Mouse (Mus musculus): ENCODE results near the gene Fancc. TPM values are rescaled to one million over a fixed set of nuclear protein-coding genes. Genes with fewer than 3 reads are reported as not detected.

Fancc gene
- total and polyA plus RNA-seq, 2 experiments = 4.0 to 4.6 TPM

DNA sequence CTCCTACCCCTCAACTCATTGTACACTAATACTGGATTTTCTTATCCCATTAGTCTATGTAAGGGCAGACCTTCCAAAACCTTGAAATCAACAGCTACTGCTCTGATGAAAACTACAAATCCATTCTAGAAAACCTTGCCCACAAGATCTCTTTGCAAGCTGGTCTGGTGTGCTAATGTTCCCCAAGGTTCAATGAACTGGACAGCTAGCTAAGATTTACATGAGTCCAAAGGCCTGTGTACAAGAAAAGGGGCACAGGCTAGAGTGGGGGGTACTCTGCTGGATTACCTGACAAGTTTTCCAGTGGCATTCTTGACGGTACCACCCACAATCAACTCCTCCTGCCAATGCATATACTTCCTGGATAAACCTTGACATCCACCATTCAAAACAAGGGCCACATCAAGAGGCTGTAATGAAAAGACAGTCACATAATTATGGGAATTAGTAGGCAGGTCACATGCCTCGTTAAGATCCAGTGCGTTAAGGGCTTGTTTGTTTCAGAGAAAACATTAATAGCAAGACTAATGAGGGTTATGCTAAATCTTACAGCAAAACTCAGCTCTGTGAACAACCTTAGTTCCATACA is 45.8 kb upstream of the Fancc start:
- DNase-seq (ENCODE audit: extremely low read depth, low read depth, low spot score) = no peak

DNA sequence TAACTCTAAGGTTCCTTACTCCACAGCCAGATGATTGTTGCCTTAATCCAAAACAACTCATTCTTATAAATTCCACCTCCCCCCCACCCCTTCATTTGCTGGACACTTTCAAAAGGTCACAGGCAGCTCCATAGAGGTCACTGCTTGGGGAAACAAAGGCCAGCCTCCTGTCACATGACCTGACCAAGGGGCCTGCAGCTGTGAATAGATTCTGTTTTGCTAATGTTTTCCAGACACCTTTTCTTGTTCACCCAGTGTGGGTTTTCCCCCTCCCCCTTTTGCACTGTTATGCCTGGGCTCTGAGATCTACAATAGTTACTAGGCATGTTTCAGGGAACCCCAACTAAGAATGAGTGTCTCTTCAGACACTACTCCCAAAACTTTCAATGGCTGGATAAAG is 44.4 kb upstream of the Fancc start:
- Histone ChIP-seq H3K27me3 (ENCODE audit: control insufficient read depth, insufficient read depth, low read length) (no peaks in the 10 kb centered on the region), H3K4me1 (ENCODE audit: control insufficient read depth, insufficient read depth, low read length) (peaks cover 5% of the 10 kb centered on the region; the same call in 1 of the 2 replicates), H3K9ac (ENCODE audit: low read depth, low read length) (no peak overlapping the region), H3K27ac (replicated peaks; ENCODE audit: insufficient read depth, low read depth, low read length) (no peak overlapping the region), H3K79me2 (ENCODE audit: control insufficient read depth, insufficient read depth, low read length) (no peaks in the 10 kb centered on the region; the same call in 1 of the 2 replicates), H3K4me3 (ENCODE audit: insufficient read depth, low read depth, low read length) (no peak overlapping the region), H3K36me3 (ENCODE audit: control insufficient read depth, insufficient read depth, low read length) (peaks cover 63% of the 10 kb centered on the region)
- no peak for DNase-seq (ENCODE audit: extremely low read depth, low read depth, low spot score)
- TF ChIP-seq POLR2A (IDR thresholded peaks at IDR 0.05; ENCODE audit: extremely low read depth, insufficient read depth, low read length) = no peak
- no peak for TF ChIP-seq CTCF (IDR thresholded peaks at IDR 0.05; ENCODE audit: low read depth, low read length)

More for the DNA sequence above, 45.8 kb upstream of the Fancc start:
- Histone ChIP-seq H3K27ac (replicated peaks; ENCODE audit: insufficient read depth, low read depth, low read length) (no peak overlapping the region), H3K27me3 (ENCODE audit: control insufficient read depth, insufficient read depth, low read length) (no peaks in the 10 kb centered on the region), H3K36me3 (ENCODE audit: control insufficient read depth, insufficient read depth, low read length) (peaks cover 60% of the 10 kb centered on the region), H3K79me2 (ENCODE audit: control insufficient read depth, insufficient read depth, low read length) (peaks cover 2% of the 10 kb centered on the region), H3K4me3 (ENCODE audit: insufficient read depth, low read depth, low read length) (no peak overlapping the region), H3K4me1 (ENCODE audit: control insufficient read depth, insufficient read depth, low read length) (peaks cover 6% of the 10 kb centered on the region; the same call in 1 of the 2 replicates), H3K9ac (ENCODE audit: low read depth, low read length) (no peak overlapping the region)
- TF ChIP-seq CTCF (IDR thresholded peaks at IDR 0.05; ENCODE audit: low read depth, low read length) (no peak), POLR2A (IDR thresholded peaks at IDR 0.05; ENCODE audit: extremely low read depth, insufficient read depth, low read length) (no peak)
- 85% methylated on average over 3 of the region's 3 CpGs for WGBS

DNA sequence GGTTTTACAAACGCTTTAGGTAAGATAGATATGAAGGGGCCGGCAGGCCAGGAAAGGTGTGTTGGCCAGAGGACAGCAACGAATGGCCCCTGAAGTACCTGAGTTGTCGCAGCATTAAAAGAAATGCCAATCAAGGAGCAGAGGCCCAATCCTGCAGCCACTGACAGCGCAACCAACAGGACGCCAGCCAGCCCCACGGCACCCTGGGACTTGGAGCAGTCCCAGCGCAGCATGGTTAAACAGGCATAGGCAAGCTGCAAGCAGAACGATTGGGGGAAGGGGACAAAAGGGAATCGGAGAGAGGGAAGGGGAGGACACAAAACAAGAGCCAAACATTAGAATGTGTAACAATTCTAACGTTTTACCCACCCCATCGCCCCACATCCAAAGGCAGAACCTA is 43.5 kb upstream of the Fancc start:
- Histone ChIP-seq H3K27ac (replicated peaks; ENCODE audit: insufficient read depth, low read depth, low read length) (no peak overlapping the region), H3K4me1 (ENCODE audit: control insufficient read depth, insufficient read depth, low read length) (peaks cover 2% of the 10 kb centered on the region; the same call in 1 of the 2 replicates), H3K4me3 (ENCODE audit: insufficient read depth, low read depth, low read length) (no peak overlapping the region), H3K27me3 (ENCODE audit: control insufficient read depth, insufficient read depth, low read length) (no peaks in the 10 kb centered on the region), H3K36me3 (ENCODE audit: control insufficient read depth, insufficient read depth, low read length) (peaks cover 70% of the 10 kb centered on the region), H3K9ac (ENCODE audit: low read depth, low read length) (no peak overlapping the region), H3K79me2 (ENCODE audit: control insufficient read depth, insufficient read depth, low read length) (no peaks in the 10 kb centered on the region; the same call in 1 of the 2 replicates)
- no peak for TF ChIP-seq CTCF (IDR thresholded peaks at IDR 0.05; ENCODE audit: low read depth, low read length)
- TF ChIP-seq POLR2A (IDR thresholded peaks at IDR 0.05; ENCODE audit: extremely low read depth, insufficient read depth, low read length) = no peak
- no peak for DNase-seq (ENCODE audit: extremely low read depth, low read depth, low spot score)
- WGBS = 92% methylated on average over 12 of the region's 12 CpGs

DNA sequence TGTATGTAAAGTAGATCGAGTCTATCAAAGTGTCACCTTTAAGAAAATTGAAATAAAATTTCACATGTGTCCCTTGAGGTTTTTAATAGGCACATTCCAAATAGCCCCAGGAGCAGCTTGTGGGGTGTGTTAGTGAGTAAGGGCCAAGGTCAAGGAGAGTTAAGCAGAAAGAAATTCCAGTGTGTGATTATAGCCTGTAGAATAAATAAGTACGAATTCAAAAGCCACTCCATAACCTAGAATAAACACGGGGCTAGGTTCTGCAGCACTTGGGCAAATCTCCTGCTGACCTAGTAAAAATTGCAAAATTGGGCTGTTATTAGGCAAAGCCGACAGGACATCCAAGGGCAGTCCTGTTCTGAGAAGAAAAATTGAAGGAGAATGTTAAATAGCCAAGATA is 37.9 kb upstream of the Fancc start:
- WGBS = 53% methylated on average over 4 of the region's 4 CpGs
- Histone ChIP-seq H3K4me3 (ENCODE audit: insufficient read depth, low read depth, low read length) (no peak overlapping the region), H3K79me2 (ENCODE audit: control insufficient read depth, insufficient read depth, low read length) (no peaks in the 10 kb centered on the region), H3K4me1 (ENCODE audit: control insufficient read depth, insufficient read depth, low read length) (no peaks in the 10 kb centered on the region), H3K27me3 (ENCODE audit: control insufficient read depth, insufficient read depth, low read length) (no peaks in the 10 kb centered on the region), H3K36me3 (ENCODE audit: control insufficient read depth, insufficient read depth, low read length) (peaks cover 77% of the 10 kb centered on the region), H3K27ac (replicated peaks; ENCODE audit: insufficient read depth, low read depth, low read length) (no peak overlapping the region), H3K9ac (ENCODE audit: low read depth, low read length) (no peak overlapping the region)
- TF ChIP-seq CTCF (IDR thresholded peaks at IDR 0.05; ENCODE audit: low read depth, low read length) (no peak), POLR2A (IDR thresholded peaks at IDR 0.05; ENCODE audit: extremely low read depth, insufficient read depth, low read length) (no peak)
- no peak for DNase-seq (ENCODE audit: extremely low read depth, low read depth, low spot score)

DNA sequence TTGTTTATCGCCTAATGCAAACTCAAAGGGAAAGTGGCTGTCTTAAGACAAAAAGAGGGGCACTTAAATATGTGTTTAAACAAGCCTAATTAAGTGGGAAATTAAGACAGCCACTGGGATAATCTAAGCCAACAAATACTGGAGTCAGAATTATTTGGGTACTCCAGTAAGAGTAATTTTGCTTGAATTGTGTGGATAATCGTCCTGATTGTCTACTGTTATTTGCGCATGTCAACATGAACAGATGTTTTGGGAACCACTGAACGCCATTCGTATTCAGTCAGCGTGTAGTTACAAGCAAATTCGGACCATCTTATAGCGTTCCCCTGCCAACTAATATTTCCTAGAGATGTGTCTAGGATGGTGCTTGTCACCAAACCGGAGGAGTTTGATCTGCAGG is 33.8 kb upstream of the Fancc start:
- Histone ChIP-seq H3K4me3 (ENCODE audit: insufficient read depth, low read depth, low read length) (no peak overlapping the region), H3K9ac (ENCODE audit: low read depth, low read length) (no peak overlapping the region), H3K27me3 (ENCODE audit: control insufficient read depth, insufficient read depth, low read length) (no peaks in the 10 kb centered on the region), H3K36me3 (ENCODE audit: control insufficient read depth, insufficient read depth, low read length) (peaks cover 68% of the 10 kb centered on the region), H3K4me1 (ENCODE audit: control insufficient read depth, insufficient read depth, low read length) (no peaks in the 10 kb centered on the region), H3K79me2 (ENCODE audit: control insufficient read depth, insufficient read depth, low read length) (no peaks in the 10 kb centered on the region), H3K27ac (replicated peaks; ENCODE audit: insufficient read depth, low read depth, low read length) (no peak overlapping the region)
- 94% methylated on average over 9 of the region's 9 CpGs for WGBS
- TF ChIP-seq CTCF (IDR thresholded peaks at IDR 0.05; ENCODE audit: low read depth, low read length) (no peak), POLR2A (IDR thresholded peaks at IDR 0.05; ENCODE audit: extremely low read depth, insufficient read depth, low read length) (no peak)
- no peak for DNase-seq (ENCODE audit: extremely low read depth, low read depth, low spot score)

DNA sequence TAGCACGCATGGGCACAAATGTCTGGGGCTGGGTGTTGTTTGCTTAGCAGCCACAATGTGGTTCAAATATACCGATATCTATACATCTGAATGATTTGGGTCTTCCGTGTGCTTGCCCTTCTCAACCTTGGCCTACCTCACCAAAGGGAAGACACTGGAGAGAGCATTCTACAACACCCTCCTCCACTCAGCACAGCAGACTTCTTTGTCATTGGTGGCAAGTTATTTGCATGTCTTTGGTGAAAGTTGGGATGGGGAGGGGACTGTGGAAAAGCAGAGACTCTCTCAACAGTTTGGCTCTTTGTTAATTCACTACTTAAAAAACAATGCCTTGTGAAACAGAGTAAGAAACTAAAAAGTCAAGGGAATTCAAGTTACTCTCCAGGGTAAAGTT is 33.3 kb upstream of the Fancc start:
- 96% methylated on average over 3 of the region's 3 CpGs for WGBS
- Histone ChIP-seq H3K36me3 (ENCODE audit: control insufficient read depth, insufficient read depth, low read length) (peaks cover 65% of the 10 kb centered on the region), H3K27me3 (ENCODE audit: control insufficient read depth, insufficient read depth, low read length) (no peaks in the 10 kb centered on the region), H3K4me3 (ENCODE audit: insufficient read depth, low read depth, low read length) (no peak overlapping the region), H3K9ac (ENCODE audit: low read depth, low read length) (no peak overlapping the region), H3K27ac (replicated peaks; ENCODE audit: insufficient read depth, low read depth, low read length) (no peak overlapping the region), H3K79me2 (ENCODE audit: control insufficient read depth, insufficient read depth, low read length) (no peaks in the 10 kb centered on the region), H3K4me1 (ENCODE audit: control insufficient read depth, insufficient read depth, low read length) (no peaks in the 10 kb centered on the region)
- DNase-seq (ENCODE audit: extremely low read depth, low read depth, low spot score) = no peak
- no peak for TF ChIP-seq POLR2A (IDR thresholded peaks at IDR 0.05; ENCODE audit: extremely low read depth, insufficient read depth, low read length)
- no peak for TF ChIP-seq CTCF (IDR thresholded peaks at IDR 0.05; ENCODE audit: low read depth, low read length)
